Mouse (Mus musculus) heart, postnatal 0 days (tissue): ENCODE data around the gene Fam83g. TPM values are rescaled to one million over a fixed set of nuclear protein-coding genes. Genes with fewer than 3 reads are reported as not detected.

Experiments used
- ATAC-seq: fragments of 200-750 bp; cut with Nextera tagmentation; 2 replicates; pipeline ENCODE4 v1.8.0; 2017; ENCODE audit warnings: low read depth, moderate number of reproducible peaks, moderate library complexity; ENCODE audit not compliant: insufficient read depth
- DNase-seq: peaks from one replicate; pipeline ENCODE4 v3.0.0-alpha.2; 2016; ENCODE audit warnings: low spot score
- H3K27ac ChIP-seq: fragments of 300-500 bp; sonication (generic); 2 replicates; pipeline ENCODE4 v1.5.1; 2014; ENCODE audit warnings: low read depth, mild to moderate bottlenecking
- H3K27me3 ChIP-seq: fragments of 300-500 bp; sonication (generic); 2 replicates; pipeline ENCODE4 v1.6.1; 2014; ENCODE audit warnings: low read length, mixed read lengths; ENCODE audit not compliant: control insufficient read depth, insufficient read depth
- H3K36me3 ChIP-seq: fragments of 300-500 bp; sonication (generic); replicated peaks from 2 replicates; pipeline ENCODE4 v1.6.1; 2014; ENCODE audit warnings: low read length, mixed read lengths; ENCODE audit not compliant: control insufficient read depth, insufficient read depth
- H3K4me1 ChIP-seq: fragments of 300-500 bp; sonication (generic); 2 replicates; pipeline ENCODE4 v1.6.1; 2014; ENCODE audit warnings: antibody characterized with exemption; ENCODE audit not compliant: control insufficient read depth, insufficient read depth
- H3K4me2 ChIP-seq: fragments of 300-500 bp; sonication (generic); 2 replicates; pipeline ENCODE4 v1.6.1; 2014; ENCODE audit warnings: low read depth, mild to moderate bottlenecking, low read length, moderate library complexity
- H3K4me3 ChIP-seq: fragments of 300-500 bp; sonication (generic); 2 replicates; pipeline ENCODE4 v1.5.1; 2014; ENCODE audit warnings: low read depth, low read length
- H3K9ac ChIP-seq: fragments of 300-500 bp; sonication (generic); replicated peaks from 2 replicates; pipeline ENCODE4 v1.6.1; 2014; ENCODE audit warnings: low read depth, low read length, mixed read lengths
- H3K9me3 ChIP-seq: fragments of 300-500 bp; sonication (generic); replicated peaks from 2 replicates; pipeline ENCODE4 v1.6.1; 2016; ENCODE audit warnings: low read length; ENCODE audit not compliant: control insufficient read depth
- CTCF ChIP-seq: IDR thresholded peaks from 2 replicates; pipeline ENCODE4 v1.5.1; 2016; ENCODE audit warnings: antibody characterized with exemption, control low read depth, low read depth
- EP300 ChIP-seq: IDR thresholded peaks from 2 replicates; pipeline ENCODE4 v1.6.1; 2016; ENCODE audit warnings: antibody characterized with exemption, low read depth
- WGBS: fragments of 180-500 bp; shearing (Covaris S2); extraction: QIAGEN DNeasy Blood & Tissue Kit; methylation state at CpG from one replicate; pipeline ENCODE4 v1.1.7; 2014; 5-methylcytosine and 5-hydroxymethylcytosine counted together
- polyA plus RNA-seq: library from polyadenylated mRNA; unstranded; fragments of >200 nt; fragmentation: Nextera tagmentation; extraction: Ambion mirVana; gene quantifications from 2 replicates; pipeline ENCODE4 v1.2.1, GENCODE M21; 2015
- total RNA-seq: library from RNA; depleted of rRNA; stranded (reverse); fragments of >200 nt; gene quantifications from 2 replicates; pipeline ENCODE4 v1.2.3, GENCODE M21; 2014; ENCODE audit warnings: low replicate concordance

Fam83g gene
- total and polyA plus RNA-seq, 2 experiments from 2014 or later = 0.15 to 2.6 TPM

- H3K27me3 ChIP-seq = no peaks in the 10 kb centered on the region
- H3K4me3 ChIP-seq = peak overlapping the region; percentile 24
- no peaks in the 10 kb centered on the region for H3K4me1 ChIP-seq
- DNase-seq = no peak
- 65% methylated on average over 2 of the region's 2 CpGs for WGBS
- no peaks in the 10 kb centered on the region for H3K9me3 ChIP-seq
- H3K4me2 ChIP-seq = peak overlapping the region; percentile 30
- H3K9ac ChIP-seq = peak overlapping the region; percentile 0; the same call in 1 of the 2 replicates
- no peak overlapping the region for H3K27ac ChIP-seq
- no peaks in the 10 kb centered on the region for H3K36me3 ChIP-seq
- ATAC-seq = no peak
- TF ChIP-seq CTCF (no peak), EP300 (no peak)
Measured at GRCm38 (mm10) chr11:61653568-61653967, 30.3 kb upstream of the Fam83g start.

- no peak overlapping the region for H3K4me3 ChIP-seq
- no peaks in the 10 kb centered on the region for H3K36me3 ChIP-seq
- no peak for ATAC-seq
- no peak overlapping the region for H3K9ac ChIP-seq
- H3K27ac ChIP-seq = no peak overlapping the region
- no peaks in the 10 kb centered on the region for H3K4me1 ChIP-seq
- H3K27me3 ChIP-seq = no peaks in the 10 kb centered on the region
- DNase-seq = no peak
- 85% methylated on average over 4 of the region's 4 CpGs for WGBS
- H3K4me2 ChIP-seq = peak overlapping the region; percentile 30; the same call in 1 of the 2 replicates
- TF ChIP-seq CTCF (no peak), EP300 (no peak)
- no peaks in the 10 kb centered on the region for H3K9me3 ChIP-seq
Measured at GRCm38 (mm10) chr11:61654786-61655311, 29.0 kb upstream of the Fam83g start.

- TF ChIP-seq EP300 = no peak
- no peak for TF ChIP-seq CTCF
- 50% methylated on average over 4 of the region's 4 CpGs for WGBS
- DNase-seq = no peak
- Histone ChIP-seq H3K9me3 (no peaks in the 10 kb centered on the region), H3K27ac (no peak overlapping the region), H3K27me3 (no peaks in the 10 kb centered on the region), H3K9ac (no peak overlapping the region), H3K4me3 (no peak overlapping the region), H3K4me2 (no peak overlapping the region), H3K4me1 (no peaks in the 10 kb centered on the region), H3K36me3 (no peaks in the 10 kb centered on the region)
- ATAC-seq = no peak
Measured at GRCm38 (mm10) chr11:61655649-61656048, 28.2 kb upstream of the Fam83g start.

- ATAC-seq (no peak), DNase-seq (no peak)
- no peaks in the 10 kb centered on the region for H3K36me3 ChIP-seq
- WGBS = 66% methylated on average over 6 of the region's 6 CpGs
- H3K9me3 ChIP-seq = no peaks in the 10 kb centered on the region
- no peak overlapping the region for H3K4me2 ChIP-seq
- H3K9ac ChIP-seq = no peak overlapping the region
- no peak overlapping the region for H3K27ac ChIP-seq
- TF ChIP-seq CTCF (no peak), EP300 (no peak)
- no peak overlapping the region for H3K4me3 ChIP-seq
- H3K4me1 ChIP-seq = no peaks in the 10 kb centered on the region
- H3K27me3 ChIP-seq = no peaks in the 10 kb centered on the region
Measured at GRCm38 (mm10) chr11:61656148-61656850, 27.6 kb upstream of the Fam83g start.

- no peaks in the 10 kb centered on the region for H3K27me3 ChIP-seq
- H3K4me1 ChIP-seq = no peaks in the 10 kb centered on the region
- H3K27ac ChIP-seq = no peak overlapping the region
- no peak overlapping the region for H3K9ac ChIP-seq
- no peaks in the 10 kb centered on the region for H3K9me3 ChIP-seq
- no peaks in the 10 kb centered on the region for H3K36me3 ChIP-seq
- WGBS = 71% methylated on average over 2 of the region's 2 CpGs
- no peak overlapping the region for H3K4me2 ChIP-seq
- DNase-seq (no peak), ATAC-seq (no peak)
- no peak overlapping the region for H3K4me3 ChIP-seq
- no peak for TF ChIP-seq CTCF
- TF ChIP-seq EP300 = no peak
Measured at GRCm38 (mm10) chr11:61657432-61657831, 26.5 kb upstream of the Fam83g start.
